Mouse (Mus musculus) CD4-positive helper T cell, adult 2 months (primary cell): Measurements from ENCODE around the gene Ppbp.
"Not testable (repeated sequence)": the region's sequence is repeated elsewhere in the genome, so short reads cannot be mapped to it uniquely, and the experiment has no call there.

Experiments used
- DNase-seq: peaks from one replicate; pipeline ENCODE4 v3.0.0-alpha.2; 2012; ENCODE audit warnings: low read depth, missing footprints, low spot score

Gene Ppbp

GRCm38 (mm10) chr5:90785659-90786588 is 17.6 kb downstream of the Ppbp start, which contains the start of gene Cxcl3:
Cxcl3 (plus strand) TSS chr5:90786103.
- peak; percentile 5 for DNase-seq

- DNase-seq, result no peak
Measured at GRCm38 (mm10) chr5:90788114-90788513, 19.8 kb downstream of the Ppbp start.

- DNase-seq, result no peak
Measured at GRCm38 (mm10) chr5:90789306-90790073, 21.2 kb downstream of the Ppbp start.

- DNase-seq, result no peak
Measured at GRCm38 (mm10) chr5:90790074-90790502, 21.8 kb downstream of the Ppbp start.

GRCm38 (mm10) chr5:90794195-90794625 is 25.9 kb downstream of the Ppbp start, which contains the start of gene Cxcl15:
Cxcl15 (plus strand) TSS chr5:90794534.
- DNase-seq, result no peak

- DNase-seq, result not testable (repeated sequence)
Measured at GRCm38 (mm10) chr5:90795392-90795791, 27.1 kb downstream of the Ppbp start.

GRCm38 (mm10) chr5:90804574-90804973 is 36.3 kb downstream of the Ppbp start:
- DNase-seq, result no peak

GRCm38 (mm10) chr5:90806050-90806449 is 37.7 kb downstream of the Ppbp start:
- DNase-seq, result no peak

- no peak for DNase-seq
Measured at GRCm38 (mm10) chr5:90807176-90807950, 39.0 kb downstream of the Ppbp start.
